Mouse (Mus musculus): Measurements from ENCODE around the gene Dnajb11. TPM values are rescaled to one million over a fixed set of nuclear protein-coding genes. Genes with fewer than 3 reads are reported as not detected.
A peak's percentile ranks its signal among the peaks of the same experiment; 100 is the strongest.

The Dnajb11 gene
- polyA plus RNA-seq, 2 experiments from 2014 or later = 45.0 to 54.4 TPM

GRCm38 (mm10) chr16:22883441-22883840, 25.8 kb downstream of the Dnajb11 start:
- ATAC-seq = peak; percentile 62

DNA sequence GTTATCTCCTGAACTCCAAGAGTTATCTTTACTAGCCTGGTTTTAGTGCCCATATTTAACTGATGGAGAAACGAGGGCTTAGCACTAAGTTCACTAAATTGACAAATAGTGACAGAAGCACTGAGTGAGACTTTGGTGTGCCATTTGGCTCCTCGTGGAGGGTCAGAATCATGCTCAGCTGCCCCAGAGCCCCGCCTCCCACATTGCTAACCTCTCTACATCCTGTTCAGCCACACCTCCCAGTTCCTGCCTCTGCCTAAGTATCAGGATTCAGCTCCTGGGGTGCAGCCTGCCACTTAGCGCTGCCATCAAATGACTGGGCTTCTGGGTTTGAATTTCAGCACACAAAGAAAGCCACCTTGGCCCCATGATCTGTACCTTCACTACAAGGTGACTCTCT, 27.7 kb downstream of the Dnajb11 start:
- ATAC-seq = no peak

DNA sequence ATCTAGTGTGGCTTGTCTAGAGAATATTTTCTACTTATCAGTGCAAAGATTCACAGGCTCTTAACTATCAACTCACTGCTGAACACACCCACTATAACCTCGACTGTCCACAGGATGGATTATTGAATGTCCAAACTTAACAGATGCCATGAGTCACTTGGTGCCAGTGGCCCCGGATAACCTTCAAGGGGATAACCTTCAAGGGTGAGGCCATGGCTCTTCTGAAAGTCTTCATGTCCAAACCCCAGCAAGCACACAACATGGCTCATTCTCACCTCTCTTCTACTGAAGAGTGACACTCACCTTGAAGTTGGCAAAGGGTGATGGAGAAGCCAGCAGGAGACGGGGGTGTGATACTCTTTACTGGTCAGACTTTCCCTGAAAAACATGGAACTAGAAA, 29.1 kb downstream of the Dnajb11 start:
- no peak for ATAC-seq

DNA sequence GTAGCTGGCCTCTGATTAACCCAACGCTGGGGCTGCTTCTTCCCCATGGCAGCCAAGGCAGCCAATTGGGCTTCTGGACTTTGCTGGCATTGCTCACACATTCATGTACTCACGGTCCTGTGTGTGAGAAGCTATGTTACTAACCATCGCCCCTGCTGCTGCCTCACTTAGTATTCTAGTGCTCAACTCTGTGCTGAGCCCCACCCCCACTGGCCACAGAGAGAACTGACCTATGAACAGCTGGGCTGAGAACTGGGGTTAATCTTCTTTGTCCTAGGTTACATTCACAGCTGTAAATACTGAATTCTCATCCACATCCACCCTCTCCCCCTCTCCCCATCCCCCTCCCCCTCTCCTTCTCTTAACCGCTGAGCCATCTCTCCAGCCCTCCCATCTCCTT, 31.2 kb downstream of the Dnajb11 start:
- no peak for ATAC-seq

GRCm38 (mm10) chr16:22889716-22890115, 32.1 kb downstream of the Dnajb11 start:
- ATAC-seq = no peak

DNA sequence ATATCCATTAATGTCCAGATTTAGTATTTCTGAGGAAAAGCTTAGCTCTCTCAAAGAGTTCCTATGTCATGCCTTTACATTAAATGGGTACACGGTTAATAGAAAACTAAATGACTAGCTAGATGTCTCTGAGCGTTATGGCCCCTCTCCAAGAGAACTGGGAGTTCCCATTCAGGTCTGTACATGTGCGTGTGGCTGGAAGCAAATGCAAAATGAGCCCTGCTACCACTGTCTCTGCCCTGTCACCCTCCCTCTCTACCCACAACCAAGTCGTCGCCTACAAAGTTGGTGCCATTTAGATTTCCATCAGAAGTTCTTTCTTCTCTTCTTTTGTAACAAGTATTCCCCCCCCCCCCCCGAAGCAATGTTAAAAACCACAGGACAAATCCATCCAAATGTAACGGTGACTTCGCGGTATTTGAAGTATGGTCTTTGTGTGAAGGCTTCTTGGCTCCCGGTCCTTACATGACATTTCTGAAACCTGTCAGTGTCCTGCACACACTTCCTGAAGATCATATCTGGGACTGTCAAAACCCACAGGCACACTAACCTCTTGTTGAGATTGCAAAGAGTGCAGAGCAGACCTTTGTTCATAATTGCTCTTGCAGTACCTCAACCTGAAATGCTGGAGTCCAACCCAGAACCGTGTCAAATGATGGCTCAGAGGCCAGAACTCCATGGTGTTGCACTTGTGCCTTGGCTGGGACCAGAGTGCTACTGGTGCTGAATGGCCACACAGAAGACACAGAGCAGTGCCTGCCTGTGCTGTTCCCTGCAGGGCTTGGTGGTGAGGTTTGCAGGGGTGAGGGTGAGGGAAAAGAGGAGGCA, 33.3 kb downstream of the Dnajb11 start, which contains the start of gene Ahsg:
Gene Ahsg (plus strand): TSS at position 595 of the 828 bp plus-strand sequence.
- ATAC-seq = no peak

- no peak for ATAC-seq
Measured at GRCm38 (mm10) chr16:22891733-22892154, 34.1 kb downstream of the Dnajb11 start.

GRCm38 (mm10) chr16:22894095-22894494, 36.5 kb downstream of the Dnajb11 start:
- no peak for ATAC-seq

DNA sequence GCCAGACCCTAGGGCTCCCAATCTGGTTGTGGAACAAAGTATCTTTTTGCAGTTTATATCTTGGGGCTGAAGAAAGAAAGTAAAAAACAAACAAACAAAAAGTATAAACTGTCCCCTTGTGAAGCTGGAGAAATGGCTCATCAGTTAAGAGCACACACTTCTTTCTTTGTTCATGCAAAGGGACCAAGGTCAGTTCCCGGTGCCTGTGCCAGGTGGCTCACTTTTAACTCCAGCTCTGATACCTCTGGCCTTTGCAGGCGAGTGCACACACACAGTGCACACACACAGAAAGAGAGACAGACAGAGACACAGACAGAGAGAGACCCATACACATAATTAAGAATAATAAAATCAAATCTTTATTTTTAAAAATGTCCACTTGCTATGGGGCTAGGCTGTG, 39.0 kb downstream of the Dnajb11 start:
- ATAC-seq = no peak

- ATAC-seq = no peak
Measured at GRCm38 (mm10) chr16:22899346-22899745, 41.7 kb downstream of the Dnajb11 start.

DNA sequence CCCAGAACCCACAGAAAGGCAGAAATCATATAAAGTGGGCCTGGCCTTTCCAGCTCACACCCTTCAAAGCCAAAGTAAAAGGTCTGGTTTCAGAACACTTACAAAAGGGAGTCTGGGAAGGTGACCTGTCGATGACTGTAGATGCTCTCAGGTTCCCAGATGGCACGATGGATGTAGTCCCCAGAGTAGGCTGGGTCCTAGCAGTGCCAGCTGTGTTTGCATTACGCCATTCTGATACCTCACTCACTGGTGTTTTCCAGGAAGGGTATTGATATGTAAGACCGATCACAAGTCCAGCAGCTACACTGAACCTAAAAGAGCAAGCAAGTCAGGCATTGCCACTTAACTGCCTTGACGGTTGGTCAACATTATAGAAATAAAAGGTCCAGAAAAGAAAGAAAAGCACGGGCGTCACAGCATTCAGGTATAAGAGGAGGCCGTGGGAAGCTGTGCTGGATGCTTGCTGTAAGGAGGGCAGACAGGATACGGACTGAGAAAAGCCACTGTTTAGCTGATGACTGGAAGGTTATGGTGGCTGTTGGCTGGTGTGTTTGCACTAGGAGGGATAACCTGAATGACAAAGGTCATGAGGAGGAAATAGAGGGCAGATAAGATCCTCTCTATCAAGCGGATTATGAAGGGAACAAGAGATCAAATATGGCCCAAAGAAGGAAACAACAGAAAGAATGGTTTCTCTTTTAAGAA, 42.4 kb downstream of the Dnajb11 start:
- ATAC-seq = no peak

DNA sequence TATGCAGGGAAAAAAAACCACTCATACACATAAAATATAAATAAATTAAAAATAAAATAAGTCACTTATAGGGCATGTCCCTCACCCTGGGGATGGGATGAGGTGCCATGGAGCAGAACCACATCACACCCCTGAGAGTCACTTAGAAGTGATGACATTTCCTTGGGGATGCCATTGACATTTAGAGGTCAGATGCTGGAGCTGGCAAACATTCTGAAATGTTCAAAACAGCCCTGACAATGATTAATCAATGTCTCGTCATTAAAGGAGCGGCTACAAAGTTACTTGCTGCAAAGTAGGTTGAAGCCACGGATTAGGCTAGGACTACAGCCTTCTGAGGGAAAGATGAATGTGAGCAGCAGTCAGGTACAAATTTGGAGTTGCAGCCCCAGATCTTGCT, 43.7 kb downstream of the Dnajb11 start:
- no peak for ATAC-seq

GRCm38 (mm10) chr16:22909290-22909689, 51.6 kb downstream of the Dnajb11 start:
- ATAC-seq = no peak

DNA sequence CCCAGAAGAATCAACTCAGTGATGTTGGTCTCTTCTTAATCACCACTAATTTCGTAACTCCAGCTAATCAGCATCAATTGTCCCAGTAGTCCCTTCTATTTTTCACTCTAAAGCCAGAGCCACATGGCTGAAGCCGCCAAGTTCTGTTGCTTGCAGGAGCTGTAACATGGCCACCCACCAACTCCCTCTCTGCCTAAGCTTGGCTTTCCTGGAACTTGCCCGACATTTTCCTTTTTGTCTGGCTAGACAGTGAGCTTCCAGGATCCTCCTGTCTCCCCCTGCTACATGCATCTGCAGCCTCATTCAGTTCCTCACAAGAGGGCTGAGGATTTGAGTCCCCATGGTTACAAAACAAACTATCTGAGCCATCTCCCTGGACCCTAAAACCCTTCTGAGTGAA, 54.3 kb downstream of the Dnajb11 start:
- ATAC-seq = no peak

DNA sequence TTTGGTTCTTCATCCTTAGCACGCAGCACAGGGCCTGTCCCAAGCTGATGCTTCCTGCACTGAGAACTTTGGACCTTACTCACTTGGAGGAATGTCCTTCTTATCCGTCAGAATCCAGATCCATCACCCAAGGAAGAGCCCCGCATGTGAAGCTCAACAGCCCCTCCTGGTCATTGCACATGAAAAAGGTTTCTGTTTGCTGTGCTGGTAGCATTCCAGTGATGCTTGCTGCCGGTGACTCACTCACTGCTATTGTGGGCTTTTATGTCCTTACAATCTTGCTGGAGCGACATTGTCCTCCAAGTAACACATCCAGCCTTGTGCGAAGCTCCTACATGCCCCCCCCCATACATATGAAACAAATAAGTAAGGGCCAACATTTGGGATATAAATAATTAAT, 55.2 kb downstream of the Dnajb11 start:
- no peak for ATAC-seq

DNA sequence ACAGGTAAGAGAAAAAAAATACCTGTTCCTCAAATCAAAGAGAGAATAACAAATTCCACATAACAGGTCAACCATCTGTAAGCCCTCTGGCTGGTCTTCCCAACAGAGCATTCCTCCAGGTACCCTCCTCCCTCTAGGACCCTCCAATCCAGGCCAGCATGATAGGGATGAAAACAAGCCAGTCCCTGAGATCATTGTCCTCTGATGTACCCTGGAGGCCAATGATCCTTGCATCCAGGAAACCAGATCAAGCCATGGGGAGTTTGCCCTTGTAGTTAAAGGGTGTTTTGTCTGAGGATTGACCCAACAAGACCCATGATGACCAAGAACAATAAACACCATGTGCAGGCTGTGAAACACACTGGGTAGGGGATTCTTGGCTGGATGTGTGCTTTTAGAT, 56.6 kb downstream of the Dnajb11 start:
- ATAC-seq = no peak

GRCm38 (mm10) chr16:22918034-22918433, 60.4 kb downstream of the Dnajb11 start, which contains the start of gene Fetub:
Gene Fetub, plus strand, starts transcription at chr16:22918334.
- no peak for ATAC-seq

DNA sequence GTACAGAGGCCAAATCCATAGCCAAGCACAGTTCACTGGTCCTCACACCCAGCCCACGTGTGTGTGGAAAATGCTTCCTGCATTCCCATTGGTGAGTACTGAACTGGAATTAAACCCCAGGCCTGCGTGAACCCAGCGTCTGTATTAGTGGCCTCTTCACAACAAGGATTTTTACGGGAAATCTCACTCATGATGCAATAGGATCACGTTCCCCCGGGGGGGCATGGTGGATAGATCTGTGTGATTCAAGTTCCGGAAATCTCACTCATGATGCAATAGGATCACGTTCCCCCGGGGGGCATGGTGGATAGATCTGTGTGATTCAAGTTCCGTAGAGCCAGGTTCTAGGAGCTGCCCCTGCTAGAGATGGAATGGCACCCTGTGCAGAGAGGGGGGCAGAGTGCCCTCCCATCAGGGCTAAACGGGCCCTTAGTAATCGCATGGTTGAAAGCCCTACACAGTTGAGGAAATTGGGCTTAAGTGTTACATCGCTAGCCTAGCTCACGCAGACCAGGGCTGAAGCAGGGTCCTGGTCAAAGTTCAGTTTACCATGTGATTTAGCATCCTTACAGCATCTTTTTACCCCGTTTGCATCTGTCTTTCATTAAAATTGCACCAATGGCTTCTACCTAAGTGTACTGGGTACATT, 61.1 kb downstream of the Dnajb11 start:
- ATAC-seq = no peak

GRCm38 (mm10) chr16:22919971-22920854, 62.6 kb downstream of the Dnajb11 start:
- peak; percentile 56 for ATAC-seq

- no peak for ATAC-seq
Measured at GRCm38 (mm10) chr16:22921761-22922160, 64.1 kb downstream of the Dnajb11 start.

GRCm38 (mm10) chr16:22922433-22922832, 64.8 kb downstream of the Dnajb11 start:
- ATAC-seq = no peak

Measured in CD4-positive, CD25-positive, alpha-beta regulatory T cell, adult 4 months (primary cell).